Mouse (Mus musculus): ENCODE measurements around the gene Fam122c. TPM values are rescaled to one million over a fixed set of nuclear protein-coding genes. Genes with fewer than 3 reads are reported as not detected.
A peak's percentile ranks its signal among the peaks of the same experiment; 100 is the strongest.

Gene Fam122c
- polyA plus RNA-seq, 1 experiment, result not detected

GRCm38 (mm10) chrX:53330396-53330795, 57.2 kb downstream of the Fam122c start:
- WGBS, result 76% methylated on average over 4 of the region's 4 CpGs
- Histone ChIP-seq H3K27ac (ENCODE audit: control insufficient read depth, insufficient read depth, low read depth, low read length, poor library complexity) (no peak overlapping the region), H3K4me3 (replicated peaks; ENCODE audit: control insufficient read depth, low read depth, low read length) (no peak overlapping the region), H3K4me1 (ENCODE audit: control insufficient read depth, insufficient read depth, low read length) (no peaks in the 10 kb centered on the region)
- TF ChIP-seq POLR2A (IDR thresholded peaks at IDR 0.05; ENCODE audit: borderline replicate concordance, control insufficient read depth, low read depth, low read length) (no peak), CTCF (IDR thresholded peaks at IDR 0.05; ENCODE audit: control insufficient read depth, insufficient read depth, low read length) (no peak)

- no peaks in the 10 kb centered on the region for H3K4me1 ChIP-seq (ENCODE audit: control insufficient read depth, insufficient read depth, low read length)
- TF ChIP-seq CTCF (IDR thresholded peaks at IDR 0.05; ENCODE audit: control insufficient read depth, insufficient read depth, low read length) (no peak), POLR2A (IDR thresholded peaks at IDR 0.05; ENCODE audit: borderline replicate concordance, control insufficient read depth, low read depth, low read length) (no peak)
- H3K4me3 ChIP-seq (replicated peaks; ENCODE audit: control insufficient read depth, low read depth, low read length), result no peak overlapping the region
- no peak overlapping the region for H3K27ac ChIP-seq (ENCODE audit: control insufficient read depth, insufficient read depth, low read depth, low read length, poor library complexity)
Measured at GRCm38 (mm10) chrX:53337355-53337754, 64.1 kb downstream of the Fam122c start.

- Histone ChIP-seq H3K4me1 (ENCODE audit: control insufficient read depth, insufficient read depth, low read length) (no peaks in the 10 kb centered on the region), H3K27ac (ENCODE audit: control insufficient read depth, insufficient read depth, low read depth, low read length, poor library complexity) (no peak overlapping the region), H3K4me3 (replicated peaks; ENCODE audit: control insufficient read depth, low read depth, low read length) (no peak overlapping the region)
- WGBS, result 76% methylated on average over 2 of the region's 2 CpGs
- TF ChIP-seq CTCF (IDR thresholded peaks at IDR 0.05; ENCODE audit: control insufficient read depth, insufficient read depth, low read length) (peak; percentile 68), POLR2A (IDR thresholded peaks at IDR 0.05; ENCODE audit: borderline replicate concordance, control insufficient read depth, low read depth, low read length) (no peak)
Measured at GRCm38 (mm10) chrX:53341531-53341930, 68.3 kb downstream of the Fam122c start.

- TF ChIP-seq POLR2A (IDR thresholded peaks at IDR 0.05; ENCODE audit: borderline replicate concordance, control insufficient read depth, low read depth, low read length), result no peak
- no peak for TF ChIP-seq CTCF (IDR thresholded peaks at IDR 0.05; ENCODE audit: control insufficient read depth, insufficient read depth, low read length)
- Histone ChIP-seq H3K4me1 (ENCODE audit: control insufficient read depth, insufficient read depth, low read length) (no peaks in the 10 kb centered on the region), H3K4me3 (replicated peaks; ENCODE audit: control insufficient read depth, low read depth, low read length) (no peak overlapping the region), H3K27ac (ENCODE audit: control insufficient read depth, insufficient read depth, low read depth, low read length, poor library complexity) (no peak overlapping the region)
- WGBS, result 40% methylated on average over 4 of the region's 4 CpGs
Measured at GRCm38 (mm10) chrX:53348374-53348773, 75.2 kb downstream of the Fam122c start.

- TF ChIP-seq POLR2A (IDR thresholded peaks at IDR 0.05; ENCODE audit: borderline replicate concordance, control insufficient read depth, low read depth, low read length) (no peak), CTCF (IDR thresholded peaks at IDR 0.05; ENCODE audit: control insufficient read depth, insufficient read depth, low read length) (no peak)
- H3K4me3 ChIP-seq (replicated peaks; ENCODE audit: control insufficient read depth, low read depth, low read length), result no peak overlapping the region
- H3K4me1 ChIP-seq (ENCODE audit: control insufficient read depth, insufficient read depth, low read length), result no peaks in the 10 kb centered on the region
- H3K27ac ChIP-seq (ENCODE audit: control insufficient read depth, insufficient read depth, low read depth, low read length, poor library complexity), result no peak overlapping the region
- 64% methylated on average over 7 of the region's 7 CpGs for WGBS
Measured at GRCm38 (mm10) chrX:53364668-53365383, 91.6 kb downstream of the Fam122c start.

- WGBS, result 10% methylated on average over 25 of the region's 25 CpGs
- Histone ChIP-seq H3K4me3 (replicated peaks; ENCODE audit: control insufficient read depth, low read depth, low read length) (peak overlapping the region; percentile 100), H3K4me1 (ENCODE audit: control insufficient read depth, insufficient read depth, low read length) (no peaks in the 10 kb centered on the region; the same call in 1 of the 2 replicates), H3K27ac (ENCODE audit: control insufficient read depth, insufficient read depth, low read depth, low read length, poor library complexity) (peak overlapping the region; percentile 91)
- TF ChIP-seq POLR2A (IDR thresholded peaks at IDR 0.05; ENCODE audit: borderline replicate concordance, control insufficient read depth, low read depth, low read length) (no peak), CTCF (IDR thresholded peaks at IDR 0.05; ENCODE audit: control insufficient read depth, insufficient read depth, low read length) (no peak)
Measured at GRCm38 (mm10) chrX:53369534-53370365, 96.5 kb downstream of the Fam122c start.

- Histone ChIP-seq H3K4me1 (ENCODE audit: control insufficient read depth, insufficient read depth, low read length) (no peaks in the 10 kb centered on the region; the same call in 1 of the 2 replicates), H3K27ac (ENCODE audit: control insufficient read depth, insufficient read depth, low read depth, low read length, poor library complexity) (peak within 1 kb of the TSS; percentile 91), H3K4me3 (replicated peaks; ENCODE audit: control insufficient read depth, low read depth, low read length) (peak within 1 kb of the TSS; percentile 100)
- TF ChIP-seq POLR2A (IDR thresholded peaks at IDR 0.05; ENCODE audit: borderline replicate concordance, control insufficient read depth, low read depth, low read length), result peak; percentile 76
- no peak for TF ChIP-seq CTCF (IDR thresholded peaks at IDR 0.05; ENCODE audit: control insufficient read depth, insufficient read depth, low read length)
- 12% methylated on average over 9 of the region's 15 CpGs for WGBS
Measured at GRCm38 (mm10) chrX:53370366-53370740, 97.1 kb downstream of the Fam122c start, which contains the start of gene Mospd1. Gene Mospd1 (minus strand): TSS chrX:53370502.

Other genes with a start within 250 kb of the Fam122c start
- gene Plac1, start 33.3 kb upstream of the Fam122c start, polyA plus RNA-seq (2011; ENCODE audit: insufficient read depth, insufficient read length, low replicate concordance, missing spikeins), result not detected in 2 replicates
- 3.2 and 4.7 TPM in 2 replicates for gene Fam122b, start 3.6 kb upstream of the Fam122c start, polyA plus RNA-seq (2011; ENCODE audit: insufficient read depth, insufficient read length, low replicate concordance, missing spikeins)
- gene Mospd1, start 97.1 kb downstream of the Fam122c start, polyA plus RNA-seq (2011; ENCODE audit: insufficient read depth, insufficient read length, low replicate concordance, missing spikeins), result 5.8 and 14.4 TPM in 2 replicates
- not detected in 2 replicates for gene Etd, start 161.5 kb downstream of the Fam122c start, polyA plus RNA-seq (2011; ENCODE audit: insufficient read depth, insufficient read length, low replicate concordance, missing spikeins)

Data from bone marrow, adult 2 months (tissue).